Mouse (Mus musculus) adrenal gland, adult 8-10 months (tissue): ENCODE measurements at regions not wholly inside any gene's neighbourhood (a gene's known extent, or its start where the extent isn't known, plus 50 kb on each side); places are given as distances from the start of the nearest gene placed in this dataset.

Experiments used
- DNase-seq: peaks from one replicate; pipeline ENCODE4 v3.0.0; 2022

DNA sequence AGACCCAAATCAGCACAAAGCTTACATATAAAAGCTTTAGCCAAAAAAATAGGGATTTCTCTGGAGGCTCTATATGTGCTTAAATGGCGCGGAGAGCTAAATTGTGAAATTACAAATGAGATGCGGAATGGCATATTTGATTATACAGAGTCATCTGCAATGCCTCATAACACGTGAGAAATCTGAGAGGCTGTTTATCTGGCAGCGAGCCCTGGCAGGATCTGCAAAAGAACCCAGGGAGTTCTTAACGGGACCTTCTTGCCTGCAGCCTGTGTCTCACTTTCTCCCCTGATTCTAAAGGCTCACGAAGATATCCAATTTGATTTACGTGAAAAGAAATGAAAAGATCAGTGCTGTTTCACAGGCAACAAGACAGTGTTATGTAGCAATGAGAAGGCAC, 58.0 kb upstream of the Kirrel3 start:
- no peak for DNase-seq
